ENCODE assay signal across 35 mouse cellular contexts in the genomic region with DNA sequence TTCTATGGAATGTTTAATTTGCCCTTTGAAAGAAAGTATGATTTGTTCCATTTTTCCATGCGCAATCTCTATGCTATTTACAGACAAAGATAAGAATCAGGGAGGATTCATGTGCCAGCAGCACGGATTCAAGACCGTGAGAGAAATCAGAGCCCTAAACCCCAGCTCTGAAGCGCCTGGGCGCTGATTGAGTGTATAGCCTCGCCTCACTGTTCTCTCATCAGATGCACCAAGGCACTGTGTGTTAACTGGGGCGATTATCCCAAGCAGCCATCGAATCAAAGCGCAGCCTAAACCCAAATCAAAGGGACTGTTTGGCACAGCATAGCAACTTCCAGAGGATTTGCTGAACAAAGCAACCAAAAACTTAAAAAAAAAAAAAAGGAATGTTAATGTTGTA.
DNase-seq lines count a peak whose midpoint lies in the region; ATAC-seq and TF ChIP-seq lines count a peak whose summit lies in the region.
"Had no signal": no experiment of that assay in that cellular context is flagged by ENCODE, and none has a peak within 500 bp of the region (broad histone marks: within the 10 kb centered on the region; RNA-seq: fewer than 3 reads in every experiment).

No protein-coding gene starts in this region.

- ATAC-seq in midbrain, postnatal 0 days (ENCODE audit: low FRiP score), result no peak
- ATAC-seq in midbrain, embryonic 11.5 days (ENCODE audit: low FRiP score), result no peak; the same call in 1 of the 2 replicates
- ATAC-seq: activated CD4-positive, CD25-positive, alpha-beta regulatory T cell, adult 4 months; inflammation-experienced regulatory T-cells, adult 6 months; lung, postnatal 0 days had no signal

- H3K4me1 ChIP-seq in midbrain, embryonic 10.5 days, result peaks cover 11% of the 10 kb centered on the region
- H3K4me1 ChIP-seq in midbrain, postnatal 0 days (ENCODE audit: insufficient read depth, low read length), result no peaks in the 10 kb centered on the region
- H3K4me1 ChIP-seq in midbrain, embryonic 11.5 days (ENCODE audit: control insufficient read depth, insufficient read depth, low read length), result peaks cover 4% of the 10 kb centered on the region; the same call in 1 of the 2 replicates
- H3K4me1 ChIP-seq: heart, embryonic 13.5 days; hindbrain, embryonic 15.5 days; liver, embryonic 13.5 days; megakaryocyte, embryonic 14.5 days had no signal

- H3K27me3 ChIP-seq in midbrain, embryonic 10.5 days (ENCODE audit: low read depth, poor library complexity, severe bottlenecking), result no peaks in the 10 kb centered on the region
- H3K27me3 ChIP-seq in midbrain, postnatal 0 days (ENCODE audit: insufficient read depth, low read length), result no peaks in the 10 kb centered on the region
- no peaks in the 10 kb centered on the region for H3K27me3 ChIP-seq in midbrain, embryonic 11.5 days (ENCODE audit: control insufficient read depth, insufficient read depth, low read length)
- H3K27me3 ChIP-seq: CH12.LX; embryonic facial prominence, embryonic 13.5 days; heart, embryonic 13.5 days; hindbrain, embryonic 15.5 days; limb, embryonic 13.5 days; liver, embryonic 13.5 days; megakaryocyte, embryonic 14.5 days had no signal

- intact Hi-C loops in left cerebral cortex, postnatal 4 days (cut with DNase I), result no loop called here

- WGBS in midbrain, embryonic 10.5 days, result 63% methylated on average over 9 of the region's 9 CpGs
- WGBS in midbrain, postnatal 0 days, result 36% methylated on average over 9 of the region's 9 CpGs
- 44% methylated on average over 9 of the region's 9 CpGs for WGBS in midbrain, embryonic 11.5 days

- DNase-seq in embryo, embryonic 10.5 days (ENCODE audit: low spot score), result peak; percentile 14
- no peak for DNase-seq in embryo, embryonic 9.5 days (ENCODE audit: extremely low spot score)
- DNase-seq in midbrain, embryonic 10.5 days (ENCODE audit: low spot score), result no peak
- no peak for DNase-seq in midbrain, postnatal 0 days (ENCODE audit: low spot score)
- DNase-seq in midbrain, embryonic 11.5 days (ENCODE audit: low spot score, missing footprints), result peak; percentile 85
- DNase-seq in left cerebral cortex, postnatal 4 days, result no peak
- DNase-seq in frontal cortex, adult 2 months (ENCODE audit: extremely low spot score in 1 of 2, low spot score in 1 of 2), result no peak
- DNase-seq in gastrocnemius, postnatal 4 days (ENCODE audit: low spot score in 2 of 2), result no peak
- DNase-seq: adrenal gland, adult 8-10 months; cerebellum, adult 8-10 months; cerebellum, postnatal 36 days; embryo, embryonic 11 days; gastrocnemius, postnatal 25 days; heart, adult 2 months; heart, postnatal 10 days; kidney, adult 11 months; kidney, postnatal 14 days; layer of hippocampus, adult 9-11 months; liver, embryonic 13.5 days; lung, adult 18-20 months; lung, postnatal 4 days; right cerebral cortex, postnatal 4 days; thymus, adult 18-20 months; thymus, postnatal 36 days had no signal

- no peak overlapping the region for H3K4me3 ChIP-seq in midbrain, embryonic 10.5 days
- no peak overlapping the region for H3K4me3 ChIP-seq in midbrain, postnatal 0 days (ENCODE audit: low read depth, low read length)
- H3K4me3 ChIP-seq in midbrain, embryonic 11.5 days (ENCODE audit: low read depth, low read length), result no peak overlapping the region
- H3K4me3 ChIP-seq: embryonic facial prominence, embryonic 13.5 days; erythroblast, embryonic 14.5 days; heart, adult 2 months; heart, embryonic 13.5 days; hindbrain, embryonic 15.5 days; limb, embryonic 13.5 days; liver, embryonic 13.5 days; megakaryocyte, embryonic 14.5 days had no signal

- H3K4me2 ChIP-seq in midbrain, postnatal 0 days (ENCODE audit: low read depth, low read length, poor library complexity, severe bottlenecking), result no peak overlapping the region
- H3K4me2 ChIP-seq in midbrain, embryonic 11.5 days, result no peak overlapping the region
- H3K4me2 ChIP-seq: embryonic facial prominence, embryonic 13.5 days; heart, embryonic 13.5 days; hindbrain, embryonic 15.5 days; limb, embryonic 13.5 days; liver, embryonic 13.5 days had no signal

- H3K36me3 ChIP-seq in midbrain, embryonic 10.5 days, result no peaks in the 10 kb centered on the region
- H3K36me3 ChIP-seq in midbrain, postnatal 0 days (ENCODE audit: insufficient read depth, low read length), result no peaks in the 10 kb centered on the region
- no peaks in the 10 kb centered on the region for H3K36me3 ChIP-seq in midbrain, embryonic 11.5 days (ENCODE audit: control insufficient read depth, insufficient read depth, low read length)
- H3K36me3 ChIP-seq: embryonic facial prominence, embryonic 13.5 days; heart, embryonic 13.5 days; hindbrain, embryonic 15.5 days; limb, embryonic 13.5 days; liver, embryonic 13.5 days had no signal

- no peak for TF ChIP-seq CTCF in midbrain, postnatal 0 days (IDR thresholded peaks at IDR 0.05)

- no peaks in the 10 kb centered on the region for H3K9me3 ChIP-seq in midbrain, embryonic 10.5 days (replicated peaks)
- H3K9me3 ChIP-seq in midbrain, postnatal 0 days (ENCODE audit: low read length), result no peaks in the 10 kb centered on the region
- no peaks in the 10 kb centered on the region for H3K9me3 ChIP-seq in midbrain, embryonic 11.5 days (ENCODE audit: control insufficient read depth, low read length)
- H3K9me3 ChIP-seq: embryonic facial prominence, embryonic 13.5 days; heart, embryonic 13.5 days; hindbrain, embryonic 15.5 days; limb, embryonic 13.5 days; liver, embryonic 13.5 days had no signal

- peak overlapping the region; percentile 57; the same call in 1 of the 2 replicates for H3K27ac ChIP-seq in midbrain, embryonic 10.5 days (replicated peaks)
- no peak overlapping the region for H3K27ac ChIP-seq in midbrain, postnatal 0 days (ENCODE audit: low read depth, low read length)
- H3K27ac ChIP-seq in midbrain, embryonic 11.5 days (ENCODE audit: low read depth, low read length), result no peak overlapping the region
- H3K27ac ChIP-seq: heart, adult 2 months; heart, embryonic 13.5 days; hindbrain, embryonic 15.5 days; limb, embryonic 13.5 days; liver, embryonic 13.5 days; stomach, postnatal 0 days had no signal

- H3K9ac ChIP-seq in midbrain, postnatal 0 days (replicated peaks; ENCODE audit: low read length, poor library complexity, severe bottlenecking), result no peak overlapping the region
- H3K9ac ChIP-seq in midbrain, embryonic 11.5 days (ENCODE audit: low read length), result no peak overlapping the region
- H3K9ac ChIP-seq: embryonic facial prominence, embryonic 13.5 days; heart, embryonic 13.5 days; hindbrain, embryonic 15.5 days; limb, embryonic 13.5 days; liver, embryonic 13.5 days had no signal

Comparison
In these comparisons a context has a peak if more than half of its experiments do, and no peak if none do; other contexts are left out.
1. DNase-seq: peak in embryo, embryonic 10.5 days (single experiment) and midbrain, embryonic 11.5 days (single experiment); none in embryo, embryonic 9.5 days (single experiment), midbrain, embryonic 10.5 days (single experiment), midbrain, postnatal 0 days (single experiment), left cerebral cortex, postnatal 4 days (single experiment), frontal cortex, adult 2 months (0 of 2) and gastrocnemius, postnatal 4 days (0 of 2).